Mouse (Mus musculus) liver, embryonic 16.5 days (tissue): Measurements from ENCODE around the gene Pdzd9. TPM values are rescaled to one million over a fixed set of nuclear protein-coding genes. Genes with fewer than 3 reads are reported as not detected.
A peak's percentile ranks its signal among the peaks of the same experiment; 100 is the strongest.
"Not testable (repeated sequence)": the region's sequence is repeated elsewhere in the genome, so short reads cannot be mapped to it uniquely, and the experiment has no call there.

Source experiments
- ATAC-seq: fragments of 200-750 bp; cut with Nextera tagmentation; 2 replicates; pipeline ENCODE4 v1.8.0; 2017; ENCODE audit warnings: low read depth, mild to moderate bottlenecking, moderate number of reproducible peaks, moderate library complexity
- H3K27ac ChIP-seq: fragments of 300-500 bp; sonication (generic); 2 replicates; pipeline ENCODE4 v1.5.1; 2014; ENCODE audit warnings: mild to moderate bottlenecking, low read length
- H3K27me3 ChIP-seq: fragments of 300-500 bp; sonication (generic); 2 replicates; pipeline ENCODE4 v1.6.1; 2014; ENCODE audit warnings: low read depth, low read length, mixed read lengths; ENCODE audit not compliant: control insufficient read depth, insufficient read depth
- H3K36me3 ChIP-seq: fragments of 300-500 bp; sonication (generic); 2 replicates; pipeline ENCODE4 v1.6.1; 2014; ENCODE audit warnings: mild to moderate bottlenecking; ENCODE audit not compliant: control insufficient read depth, insufficient read depth
- H3K4me1 ChIP-seq: fragments of 300-500 bp; sonication (generic); 2 replicates; pipeline ENCODE4 v1.6.1; 2014; ENCODE audit warnings: low read depth, low read length, mixed read lengths; ENCODE audit not compliant: control insufficient read depth
- H3K4me2 ChIP-seq: fragments of 300-500 bp; sonication (generic); 2 replicates; pipeline ENCODE4 v1.6.1; 2014; ENCODE audit warnings: low read depth, low read length, mixed read lengths
- H3K4me3 ChIP-seq: fragments of 300-500 bp; sonication (generic); 2 replicates; pipeline ENCODE4 v1.5.1; 2014; ENCODE audit warnings: low read depth, mild to moderate bottlenecking, low read length
- H3K9ac ChIP-seq: fragments of 300-500 bp; sonication (generic); 2 replicates; pipeline ENCODE4 v1.6.1; 2014; ENCODE audit warnings: low read depth, low read length
- H3K9me3 ChIP-seq: fragments of 300-500 bp; sonication (generic); replicated peaks from 2 replicates; pipeline ENCODE4 v1.6.1; 2016; ENCODE audit warnings: low read length; ENCODE audit not compliant: control insufficient read depth
- WGBS: fragments of 180-500 bp; shearing (Covaris S2); extraction: QIAGEN DNeasy Blood & Tissue Kit; methylation state at CpG from one replicate; pipeline ENCODE4 v1.1.7; 2014; ENCODE audit not compliant: insufficient replicate concordance; 5-methylcytosine and 5-hydroxymethylcytosine counted together
- polyA plus RNA-seq: library from polyadenylated mRNA; unstranded; fragments of >200 nt; fragmentation: Nextera tagmentation; extraction: Ambion mirVana; gene quantifications from 2 replicates; pipeline ENCODE4 v1.2.1, GENCODE M21; 2015

The Pdzd9 gene
- 0.13 TPM in 2 replicates for polyA plus RNA-seq

DNA sequence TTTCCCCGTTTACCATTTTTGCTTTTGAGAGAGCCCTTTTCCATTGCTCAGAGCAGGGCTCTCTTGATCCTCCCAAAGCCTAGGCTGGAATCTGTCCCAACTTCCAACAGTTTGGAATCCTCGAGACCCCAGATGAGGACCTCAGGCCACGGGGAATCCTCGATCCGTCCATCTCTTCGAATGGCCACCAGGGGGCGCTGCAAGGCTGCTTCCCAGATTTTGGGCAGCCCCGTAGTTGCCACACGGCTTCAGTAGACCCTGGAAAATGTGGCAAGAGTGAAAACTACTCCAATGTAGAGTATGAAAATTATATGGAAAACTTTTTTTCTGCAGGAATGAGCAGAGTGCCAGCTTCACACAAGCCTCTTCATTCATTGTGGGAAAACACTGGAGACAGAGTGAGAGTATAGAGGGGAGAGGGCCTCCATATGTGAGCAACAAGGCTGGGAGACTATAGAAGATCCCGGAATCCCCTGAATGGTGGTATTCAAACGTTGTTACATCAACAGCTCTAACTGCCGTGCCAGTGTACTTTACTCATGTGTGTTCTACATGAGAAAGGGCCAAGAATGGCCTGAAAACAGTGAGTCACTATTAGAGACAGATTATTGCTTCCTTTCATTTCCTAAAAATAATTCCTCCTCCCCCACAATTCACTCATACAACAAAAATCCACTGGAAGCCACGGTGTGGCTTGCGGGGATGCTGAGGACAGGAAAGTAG, at the start of gene Pdzd9:
Pdzd9 (minus strand) TSS at position 191 of the 723 bp plus-strand sequence.
- Histone ChIP-seq H3K36me3 (no peaks in the 10 kb centered on the region), H3K4me2 (no peak within 1 kb of the TSS), H3K4me1 (no peaks in the 10 kb centered on the region), H3K27me3 (no peaks in the 10 kb centered on the region; the same call in 1 of the 2 replicates), H3K4me3 (no peak within 1 kb of the TSS), H3K9ac (no peak within 1 kb of the TSS), H3K27ac (no peak within 1 kb of the TSS), H3K9me3 (no peaks in the 10 kb centered on the region)
- peak; percentile 30; the same call in 1 of the 2 replicates for ATAC-seq
- 19% methylated on average over 14 of the region's 14 CpGs for WGBS

DNA sequence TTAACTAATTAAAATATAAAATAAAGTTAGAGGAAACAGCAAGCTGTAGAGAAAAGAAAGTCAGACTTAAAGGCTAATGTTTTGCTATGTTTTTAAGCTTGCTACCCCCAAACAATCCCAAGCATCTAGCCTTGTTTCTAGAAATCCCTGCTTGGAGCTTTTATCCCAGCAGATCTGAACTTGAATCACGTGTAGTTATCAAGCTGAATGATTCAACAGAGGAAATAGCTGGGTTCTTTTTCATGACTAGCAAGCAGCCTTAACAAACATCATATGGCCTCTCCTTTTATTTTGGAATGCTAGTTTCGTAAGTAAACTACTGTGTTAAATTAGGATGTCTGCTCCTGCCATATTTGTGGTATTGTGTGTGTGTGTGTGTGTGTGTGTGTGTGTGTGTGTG, 47.1 kb upstream of the Pdzd9 start:
- 53% methylated on average over 2 of the region's 2 CpGs for WGBS
- Histone ChIP-seq H3K27ac (no peak overlapping the region), H3K36me3 (no peaks in the 10 kb centered on the region), H3K27me3 (no peaks in the 10 kb centered on the region), H3K4me1 (no peaks in the 10 kb centered on the region), H3K4me2 (no peak overlapping the region), H3K9ac (no peak overlapping the region), H3K9me3 (no peaks in the 10 kb centered on the region), H3K4me3 (no peak overlapping the region)
- ATAC-seq: no peak

DNA sequence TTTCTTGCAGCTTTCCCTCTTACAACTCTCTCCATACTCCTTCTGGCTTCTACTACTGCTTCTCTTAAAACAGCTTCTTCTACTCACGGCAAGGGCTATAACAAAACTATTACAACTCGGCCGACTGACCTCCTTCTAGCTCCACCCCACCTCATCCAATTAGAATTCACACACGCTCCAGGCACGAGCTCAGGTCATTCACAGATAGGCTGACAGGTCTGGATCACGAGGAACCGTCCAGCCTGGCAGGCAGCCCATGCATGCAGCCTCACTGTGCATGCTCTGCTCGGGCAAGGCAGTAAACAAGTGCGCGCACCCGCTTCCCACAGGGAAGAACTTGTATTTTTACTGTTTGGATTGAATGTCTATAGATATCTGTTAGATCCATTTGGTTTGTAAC, 43.8 kb upstream of the Pdzd9 start:
- H3K9me3 ChIP-seq, H3K27ac ChIP-seq: not testable (repeated sequence)

DNA sequence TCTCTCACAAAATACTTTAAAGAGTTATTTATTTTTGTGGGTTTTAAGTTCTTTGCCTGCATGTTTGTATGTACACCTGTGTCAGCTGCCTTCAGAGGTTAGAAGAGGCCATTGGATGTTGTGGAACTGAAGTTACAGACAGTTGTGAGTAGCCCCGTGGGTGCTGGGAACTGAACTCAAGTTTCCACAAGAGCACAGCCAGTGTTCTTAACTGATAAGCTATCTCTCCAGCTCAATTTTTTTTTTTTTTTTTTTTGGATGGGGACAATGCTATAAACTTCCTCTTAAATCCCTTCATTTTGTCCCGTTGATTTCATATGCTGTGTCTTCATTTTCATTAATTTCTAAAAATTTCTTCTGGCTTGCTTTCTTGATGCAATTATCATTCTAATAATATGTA, 43.1 kb upstream of the Pdzd9 start:
- no peaks in the 10 kb centered on the region for H3K9me3 ChIP-seq
- ATAC-seq: no peak
- no peak overlapping the region for H3K4me2 ChIP-seq
- WGBS: 38% methylated on average over 2 of the region's 2 CpGs
- H3K4me3 ChIP-seq: no peak overlapping the region
- no peaks in the 10 kb centered on the region for H3K4me1 ChIP-seq
- no peak overlapping the region for H3K9ac ChIP-seq
- no peaks in the 10 kb centered on the region for H3K36me3 ChIP-seq
- no peak overlapping the region for H3K27ac ChIP-seq
- H3K27me3 ChIP-seq: no peaks in the 10 kb centered on the region

More for the DNA sequence above, 43.8 kb upstream of the Pdzd9 start:
- H3K4me3 ChIP-seq, H3K4me1 ChIP-seq, H3K9ac ChIP-seq, ATAC-seq, H3K4me2 ChIP-seq, H3K27me3 ChIP-seq, H3K36me3 ChIP-seq: not testable (repeated sequence)
- WGBS: 80% methylated on average over 11 of the region's 11 CpGs

- H3K4me3 ChIP-seq: no peak overlapping the region
- H3K36me3 ChIP-seq: no peaks in the 10 kb centered on the region
- no peak for ATAC-seq
- H3K9me3 ChIP-seq: no peaks in the 10 kb centered on the region
- no peaks in the 10 kb centered on the region for H3K27me3 ChIP-seq
- H3K4me1 ChIP-seq: no peaks in the 10 kb centered on the region
- 71% methylated on average over 2 of the region's 2 CpGs for WGBS
- H3K27ac ChIP-seq: no peak overlapping the region
- H3K9ac ChIP-seq: no peak overlapping the region
- H3K4me2 ChIP-seq: no peak overlapping the region
Measured at GRCm38 (mm10) chr7:120712071-120712470, 41.9 kb upstream of the Pdzd9 start.

DNA sequence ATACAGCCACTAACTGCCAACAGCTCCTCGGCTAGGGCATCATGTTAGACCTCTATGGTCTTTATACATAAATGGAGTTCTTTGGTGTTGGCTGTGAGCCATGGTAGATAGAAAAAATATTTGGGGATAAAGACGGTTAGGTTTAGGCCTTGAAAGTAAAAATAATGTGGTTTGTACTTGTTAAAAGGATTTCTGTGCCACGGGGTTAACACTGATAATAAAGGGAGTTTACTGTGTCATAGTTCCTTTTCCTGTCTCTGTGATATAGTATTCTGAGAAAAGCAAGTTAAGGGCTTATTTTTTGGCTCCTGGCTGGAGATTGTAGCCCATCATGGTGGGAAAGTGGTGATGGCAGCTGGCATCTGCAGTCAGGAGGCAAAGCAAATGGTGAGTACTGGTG, 33.7 kb upstream of the Pdzd9 start:
- H3K9me3 ChIP-seq: no peaks in the 10 kb centered on the region
- no peak overlapping the region for H3K27ac ChIP-seq
- no peaks in the 10 kb centered on the region; the same call in 1 of the 2 replicates for H3K4me1 ChIP-seq
- H3K4me3 ChIP-seq: no peak overlapping the region
- no peaks in the 10 kb centered on the region for H3K27me3 ChIP-seq
- H3K4me2 ChIP-seq: no peak overlapping the region
- no peak for ATAC-seq
- H3K36me3 ChIP-seq: no peaks in the 10 kb centered on the region
- WGBS: 27% methylated on average over 3 of the region's 3 CpGs
- H3K9ac ChIP-seq: no peak overlapping the region

DNA sequence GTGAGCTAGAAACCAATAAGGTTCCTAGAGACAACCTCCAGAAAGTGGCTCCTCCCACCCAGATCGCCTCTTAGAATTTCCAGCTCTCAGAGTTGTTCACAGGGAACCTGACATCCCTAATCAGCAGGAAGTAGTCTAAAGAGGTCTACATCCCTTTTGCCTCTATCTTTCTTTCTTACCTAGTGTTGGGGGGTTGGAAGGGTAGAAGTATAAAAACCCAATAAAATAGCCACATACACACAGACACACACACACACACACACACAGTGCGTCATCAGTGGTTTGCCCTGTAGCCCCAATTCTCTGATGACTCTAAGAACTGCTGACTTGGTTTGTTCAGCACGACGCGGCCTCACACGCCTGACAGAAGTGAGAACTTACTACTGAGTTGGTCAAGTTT, 29.4 kb upstream of the Pdzd9 start:
- H3K9me3 ChIP-seq: no peaks in the 10 kb centered on the region
- H3K4me3 ChIP-seq: no peak overlapping the region
- H3K4me2 ChIP-seq: no peak overlapping the region
- no peaks in the 10 kb centered on the region for H3K36me3 ChIP-seq
- no peaks in the 10 kb centered on the region for H3K27me3 ChIP-seq
- WGBS: 66% methylated on average over 6 of the region's 6 CpGs
- H3K4me1 ChIP-seq: peaks cover 8% of the 10 kb centered on the region
- no peak overlapping the region for H3K27ac ChIP-seq
- ATAC-seq: no peak
- no peak overlapping the region for H3K9ac ChIP-seq

GRCm38 (mm10) chr7:120696331-120696730, 26.2 kb upstream of the Pdzd9 start:
- Histone ChIP-seq H3K4me1 (peaks cover 8% of the 10 kb centered on the region), H3K9ac (no peak overlapping the region), H3K4me3 (no peak overlapping the region), H3K36me3 (no peaks in the 10 kb centered on the region), H3K27me3 (no peaks in the 10 kb centered on the region), H3K27ac (no peak overlapping the region), H3K9me3 (no peaks in the 10 kb centered on the region), H3K4me2 (no peak overlapping the region)
- ATAC-seq: no peak
- WGBS: 77% methylated on average over 2 of the region's 2 CpGs

DNA sequence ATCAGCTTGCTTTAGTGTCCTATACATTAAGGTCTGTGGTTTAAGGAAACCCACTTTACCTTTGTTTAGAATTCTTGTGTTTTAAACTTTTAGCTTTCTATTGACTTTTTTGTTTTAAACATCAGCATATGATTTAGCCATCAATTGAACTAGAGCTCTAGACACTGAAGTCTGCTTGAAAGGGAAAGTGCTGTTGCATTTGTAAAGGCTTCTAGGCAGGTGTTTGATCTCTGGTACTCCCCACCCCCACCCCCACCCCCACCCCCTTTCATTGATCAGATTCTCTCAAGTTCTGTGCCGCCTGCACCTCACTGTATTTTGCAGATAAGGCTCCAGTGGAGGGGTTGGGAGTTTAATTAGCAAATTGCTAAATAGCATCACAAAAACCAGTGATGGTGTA, 25.5 kb upstream of the Pdzd9 start:
- H3K36me3 ChIP-seq: no peaks in the 10 kb centered on the region
- H3K4me3 ChIP-seq: no peak overlapping the region
- H3K9me3 ChIP-seq: no peaks in the 10 kb centered on the region
- 0 out of 2 replicates have a peak, but pooled peaks have one; percentile 19 for ATAC-seq
- WGBS: 20% methylated on average over 1 of the region's 1 CpGs
- no peak overlapping the region for H3K4me2 ChIP-seq
- H3K27me3 ChIP-seq: no peaks in the 10 kb centered on the region
- H3K27ac ChIP-seq: no peak overlapping the region
- no peak overlapping the region for H3K9ac ChIP-seq
- peaks cover 8% of the 10 kb centered on the region for H3K4me1 ChIP-seq
